8 mouse cellular contexts compared by ENCODE assay signal in the genomic region with DNA sequence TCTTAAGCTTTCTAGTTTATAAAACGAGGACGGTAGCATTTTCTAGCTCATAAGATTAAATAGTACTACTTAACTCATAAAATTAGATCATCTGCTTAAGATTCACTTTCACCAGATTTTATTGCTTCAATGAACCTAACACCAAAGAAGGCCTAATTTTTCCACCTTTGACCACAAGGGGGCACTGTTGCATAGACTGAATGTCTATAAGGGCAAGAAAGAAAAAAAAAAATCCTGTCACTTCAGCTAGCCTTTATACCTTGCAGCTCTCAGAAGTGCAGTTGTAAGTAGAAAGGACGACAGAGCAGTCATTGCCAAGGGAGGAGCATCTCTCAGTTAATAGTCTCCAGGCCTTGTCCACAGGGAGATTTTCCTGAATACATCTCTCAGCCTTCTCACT.
DNase-seq lines count a peak whose midpoint lies in the region; ATAC-seq and TF ChIP-seq lines count a peak whose summit lies in the region.

No protein-coding gene starts in this region.

- WGBS in hindbrain, postnatal 0 days = 15% methylated on average over 3 of the region's 3 CpGs

- no peak overlapping the region for H3K9ac ChIP-seq in hindbrain, postnatal 0 days (replicated peaks; ENCODE audit: low read length)

- H3K27ac ChIP-seq in hindbrain, postnatal 0 days = no peak overlapping the region

- no peaks in the 10 kb centered on the region for H3K36me3 ChIP-seq in hindbrain, postnatal 0 days (ENCODE audit: insufficient read depth, low read length)

- H3K4me1 ChIP-seq in hindbrain, postnatal 0 days (ENCODE audit: insufficient read depth, low read length) = peaks cover 4% of the 10 kb centered on the region

- H3K4me3 ChIP-seq in hindbrain, postnatal 0 days (ENCODE audit: low read length) = no peak overlapping the region

- peak; percentile 85 for TF ChIP-seq CTCF in hindbrain, postnatal 0 days (IDR thresholded peaks at IDR 0.05; ENCODE audit: low read depth)

- no peak overlapping the region for H3K4me2 ChIP-seq in hindbrain, postnatal 0 days (ENCODE audit: low read depth, low read length)

- peak; percentile 31 for DNase-seq in heart, adult 8-10 months (ENCODE audit: low spot score)
- DNase-seq in heart, postnatal 25 days (ENCODE audit: low spot score) = no peak
- DNase-seq in T-cell, adult 2 months (ENCODE audit: low spot score) = peak; percentile 49
- peak; percentile 36 to 60 for DNase-seq in cerebellum, postnatal 36 days
- peak; percentile 94 for DNase-seq in hindbrain, postnatal 0 days (ENCODE audit: low spot score)
- peak; percentile 38 to 58 for DNase-seq in left cerebral cortex, postnatal 36 days (ENCODE audit: low spot score in 2 of 2)
- DNase-seq in naive thymus-derived CD4-positive, alpha-beta T cell, adult 2 months (ENCODE audit: low read depth) = peak; percentile 82
- peak; percentile 76 to 87 for DNase-seq in thymus, postnatal 10 days (ENCODE audit: low spot score in 2 of 2)

- H3K27me3 ChIP-seq in hindbrain, postnatal 0 days (ENCODE audit: insufficient read depth, low read length) = no peaks in the 10 kb centered on the region

- ATAC-seq in hindbrain, postnatal 0 days = peak; percentile 36

- H3K9me3 ChIP-seq in hindbrain, postnatal 0 days (ENCODE audit: low read length) = no peaks in the 10 kb centered on the region

- intact Hi-C loops in heart, postnatal 25 days (cut with DNase I) = no loop called here
- intact Hi-C loops in left cerebral cortex, postnatal 36 days (cut with DNase I) = loop anchor here (10.0 kb wide), 1 partner anchor 101 kb away; no protein-coding TSS in a partner anchor
